Mouse (Mus musculus) spleen, adult 2 months (tissue): ENCODE measurements around the gene Lrfn2.

Experiments used
- CTCF ChIP-seq: fragments of 200-500 bp; IDR thresholded peaks from 2 replicates; pipeline ENCODE4 v1.5.1; 2011; ENCODE audit warnings: mild to moderate bottlenecking, inconsistent platforms; ENCODE audit not compliant: insufficient read depth, insufficient read length, insufficient replicate concordance; ENCODE audit errors: extremely low read depth
- POLR2A ChIP-seq: fragments of 200-500 bp; IDR thresholded peaks from 2 replicates; pipeline ENCODE4 v1.6.1; 2011; ENCODE audit warnings: low read depth, low read length, inconsistent platforms

GRCm38 (mm10) chr17:48972866-48973265, 40.7 kb downstream of the Lrfn2 start:
- TF ChIP-seq CTCF (no peak), POLR2A (no peak)
